In genomic region chr9:110116977-110117778, GRCm38 (mm10) we compare ENCODE assay signal across 8 mouse cellular contexts. TPM values are rescaled to one million over a fixed set of nuclear protein-coding genes. Genes with fewer than 3 reads are reported as not detected.
A peak's percentile ranks its signal among the peaks of the same experiment; 100 is the strongest.
DNase-seq lines count a peak whose midpoint lies in the region; ATAC-seq and TF ChIP-seq lines count a peak whose summit lies in the region.

TSS of gene Smarcc1 (plus strand) at chr9:110117708.

- ATAC-seq in heart, embryonic 15.5 days (replicated peaks; ENCODE audit: insufficient number of reproducible peaks, insufficient read depth, low FRiP score, low read depth): peak; percentile 95
- ATAC-seq in liver, embryonic 14.5 days (ENCODE audit: insufficient read depth): peak; percentile 96
- ATAC-seq in neural tube, embryonic 11.5 days (ENCODE audit: insufficient read depth, low FRiP score, low TSS enrichment): peak; percentile 96
- peak; percentile 96 for ATAC-seq in stomach, postnatal 0 days (ENCODE audit: low FRiP score, low TSS enrichment)

- peak within 1 kb of the TSS; percentile 99 for H3K27ac ChIP-seq in forebrain, embryonic 10.5 days
- H3K27ac ChIP-seq in heart, embryonic 15.5 days: peak within 1 kb of the TSS; percentile 97
- H3K27ac ChIP-seq in liver, embryonic 14.5 days: peak within 1 kb of the TSS; percentile 79
- H3K27ac ChIP-seq in neural tube, embryonic 11.5 days (ENCODE audit: low read depth, low read length): peak within 1 kb of the TSS; percentile 96
- peak within 1 kb of the TSS; percentile 97 for H3K27ac ChIP-seq in stomach, postnatal 0 days (replicated peaks)

- peak; percentile 79 to 84 for DNase-seq in CD8-positive naive resting alpha-beta T cell, adult 2 months (ENCODE audit: low read depth in 2 of 2, low spot score in 2 of 2)
- peak; percentile 73 for DNase-seq in c-Kit-positive CD71-negative TER-119-negative erythroid progenitor cells, embryonic 14.5 days (ENCODE audit: low read depth)
- peak; percentile 93 for DNase-seq in forebrain, embryonic 10.5 days (ENCODE audit: extremely low spot score, low spot score)
- peak; percentile 91 to 94 for DNase-seq in kidney, postnatal 25 days
- peak; percentile 70 to 72 (median 71) for DNase-seq in liver, embryonic 14.5 days (ENCODE audit: low read depth in 3 of 3, low spot score in 3 of 3)
- peak; percentile 93 for DNase-seq in neural tube, embryonic 11.5 days (ENCODE audit: low spot score)
- DNase-seq in stomach, postnatal 0 days (ENCODE audit: low spot score): peak; percentile 92

- peak within 1 kb of the TSS; percentile 83 for H3K4me2 ChIP-seq in heart, embryonic 15.5 days
- H3K4me2 ChIP-seq in liver, embryonic 14.5 days (ENCODE audit: low read depth): peak within 1 kb of the TSS; percentile 87
- H3K4me2 ChIP-seq in neural tube, embryonic 11.5 days (ENCODE audit: low read depth): peak within 1 kb of the TSS; percentile 82
- H3K4me2 ChIP-seq in stomach, postnatal 0 days (replicated peaks; ENCODE audit: low read depth): peak within 1 kb of the TSS; percentile 76

- H3K36me3 ChIP-seq in forebrain, embryonic 10.5 days (replicated peaks): peaks cover 51% of the 10 kb centered on the region
- peaks cover 19% of the 10 kb centered on the region for H3K36me3 ChIP-seq in heart, embryonic 15.5 days
- peaks cover 5% of the 10 kb centered on the region for H3K36me3 ChIP-seq in liver, embryonic 14.5 days (replicated peaks; ENCODE audit: control insufficient read depth, insufficient read depth, low read depth)
- H3K36me3 ChIP-seq in neural tube, embryonic 11.5 days (ENCODE audit: control insufficient read depth, insufficient read depth, low read length): peaks cover 7% of the 10 kb centered on the region
- no peaks in the 10 kb centered on the region; the same call in 1 of the 2 replicates for H3K36me3 ChIP-seq in stomach, postnatal 0 days (ENCODE audit: control insufficient read depth, insufficient read depth, low read length)

- H3K4me1 ChIP-seq in forebrain, embryonic 10.5 days: peaks cover 24% of the 10 kb centered on the region
- H3K4me1 ChIP-seq in heart, embryonic 15.5 days (replicated peaks): peaks cover 19% of the 10 kb centered on the region
- peaks cover 10 to 14% of the 10 kb centered on the region in 2 experiments for H3K4me1 ChIP-seq in liver, embryonic 14.5 days (replicated peaks; ENCODE audit: control insufficient read depth in 2 of 2, insufficient read depth in 2 of 2, low read length in 1 of 2)
- peaks cover 10% of the 10 kb centered on the region for H3K4me1 ChIP-seq in neural tube, embryonic 11.5 days (ENCODE audit: control insufficient read depth, insufficient read depth, low read length)
- H3K4me1 ChIP-seq in stomach, postnatal 0 days (replicated peaks; ENCODE audit: control insufficient read depth, insufficient read depth): no peaks in the 10 kb centered on the region

- H3K27me3 ChIP-seq in forebrain, embryonic 10.5 days (ENCODE audit: poor library complexity, severe bottlenecking): no peaks in the 10 kb centered on the region
- no peaks in the 10 kb centered on the region for H3K27me3 ChIP-seq in heart, embryonic 15.5 days
- no peaks in the 10 kb centered on the region for H3K27me3 ChIP-seq in liver, embryonic 14.5 days (ENCODE audit: control insufficient read depth, insufficient read depth, low read length)
- no peaks in the 10 kb centered on the region for H3K27me3 ChIP-seq in neural tube, embryonic 11.5 days (ENCODE audit: control insufficient read depth, insufficient read depth, low read length)
- no peaks in the 10 kb centered on the region for H3K27me3 ChIP-seq in stomach, postnatal 0 days (ENCODE audit: control insufficient read depth, insufficient read depth, low read length)

- WGBS in forebrain, embryonic 10.5 days: under 1% methylated on average over 77 of the region's 79 CpGs
- WGBS in heart, embryonic 15.5 days: under 1% methylated on average over 79 of the region's 79 CpGs
- under 1% methylated on average over 75 of the region's 79 CpGs for WGBS in liver, embryonic 14.5 days (ENCODE audit: insufficient replicate concordance)
- 0% methylated on average over 74 of the region's 79 CpGs for WGBS in neural tube, embryonic 11.5 days
- under 1% methylated on average over 61 of the region's 79 CpGs for WGBS in stomach, postnatal 0 days

- no peak for TF ChIP-seq EP300 in liver, embryonic 14.5 days (IDR thresholded peaks at IDR 0.05; ENCODE audit: low read depth)
- no peak for TF ChIP-seq EP300 in stomach, postnatal 0 days (optimal IDR thresholded peaks at IDR 0.05)

- H3K9ac ChIP-seq in heart, embryonic 15.5 days: peak within 1 kb of the TSS; percentile 91
- peak within 1 kb of the TSS; percentile 94 for H3K9ac ChIP-seq in liver, embryonic 14.5 days (replicated peaks)
- H3K9ac ChIP-seq in neural tube, embryonic 11.5 days (ENCODE audit: low read length): peak within 1 kb of the TSS; percentile 97
- peak within 1 kb of the TSS; percentile 86 for H3K9ac ChIP-seq in stomach, postnatal 0 days (ENCODE audit: low read length)

- peak within 1 kb of the TSS; percentile 96 for H3K4me3 ChIP-seq in forebrain, embryonic 10.5 days
- H3K4me3 ChIP-seq in heart, embryonic 15.5 days: peak within 1 kb of the TSS; percentile 85
- H3K4me3 ChIP-seq in liver, embryonic 14.5 days (ENCODE audit: insufficient read depth in 1 of 2, low read depth in 2 of 2, low read length in 2 of 2): peak within 1 kb of the TSS; percentile 85 to 93
- peak within 1 kb of the TSS; percentile 68 for H3K4me3 ChIP-seq in neural tube, embryonic 11.5 days (ENCODE audit: low read depth, low read length)
- peak within 1 kb of the TSS; percentile 88 for H3K4me3 ChIP-seq in stomach, postnatal 0 days (ENCODE audit: low read depth, low read length)

- H3K9me3 ChIP-seq in forebrain, embryonic 10.5 days: no peaks in the 10 kb centered on the region
- no peaks in the 10 kb centered on the region for H3K9me3 ChIP-seq in heart, embryonic 15.5 days (replicated peaks)
- no peaks in the 10 kb centered on the region for H3K9me3 ChIP-seq in liver, embryonic 14.5 days (ENCODE audit: control insufficient read depth, low read length)
- H3K9me3 ChIP-seq in neural tube, embryonic 11.5 days (ENCODE audit: control insufficient read depth, low read length): no peaks in the 10 kb centered on the region
- H3K9me3 ChIP-seq in stomach, postnatal 0 days (ENCODE audit: control insufficient read depth, low read length): no peaks in the 10 kb centered on the region

- 0 out of 2 replicates have a peak, but pooled peaks have one; percentile 1 for TF ChIP-seq CTCF in liver, embryonic 14.5 days (IDR thresholded peaks at IDR 0.05; ENCODE audit: low read depth)
- peak; percentile 3; the same call in 1 of the 2 replicates for TF ChIP-seq CTCF in stomach, postnatal 0 days (IDR thresholded peaks at IDR 0.05; ENCODE audit: low read depth)

RNA-seq across cellular contexts. Expression of gene Smarcc1, which starts in this region (rescaled TPM):
- 181 and 205 TPM in 2 replicates for polyA plus RNA-seq in forebrain, embryonic 10.5 days (2016; fragmentation: Nextera tagmentation; extraction: Ambion mirVana)
- polyA plus RNA-seq in heart, embryonic 15.5 days (2015; fragmentation: Nextera tagmentation; extraction: Ambion mirVana): 56.6 and 70.7 TPM in 2 replicates
- polyA plus RNA-seq in liver, embryonic 14.5 days (2012; rRNA removed): 9.8 and 13.5 TPM in 2 replicates
- polyA plus RNA-seq in liver, embryonic 14.5 days (2014; fragmentation: Nextera tagmentation; extraction: Ambion mirVana): 31.4 and 35.5 TPM in 2 replicates
- polyA plus RNA-seq in neural tube, embryonic 11.5 days (2014; fragmentation: Nextera tagmentation; extraction: Ambion mirVana): 157 and 167 TPM in 2 replicates
- 23.1 and 26.6 TPM in 2 replicates for polyA plus RNA-seq in stomach, postnatal 0 days (2015; fragmentation: Nextera tagmentation; extraction: Ambion mirVana)

Comparison
In these comparisons a context has a peak if more than half of its experiments do, and no peak if none do; other contexts are left out.
1. Peak in every context shown above with its lines: DNase-seq, ATAC-seq, H3K4me3 ChIP-seq and H3K27ac ChIP-seq.